Mouse (Mus musculus): ENCODE data around the gene Wnt2. TPM values are rescaled to one million over a fixed set of nuclear protein-coding genes. Genes with fewer than 3 reads are reported as not detected.

The Wnt2 gene
- total RNA-seq, 2 experiments from 2014 or later, result 6.7 to 6.8 TPM

GRCm38 (mm10) chr6:17974416-17974815 lies 56.0 kb downstream of the Wnt2 start:
- H3K27ac ChIP-seq, result no peak overlapping the region
- H3K4me3 ChIP-seq, result no peak overlapping the region
- TF ChIP-seq CTCF (IDR thresholded peaks at IDR 0.05), result no peak
- DNase-seq (ENCODE audit: extremely low spot score in 1 of 2, low spot score in 2 of 2), result no peak
- intact Hi-C loops (cut with DNase I), result no loop called here

- TF ChIP-seq CTCF (IDR thresholded peaks at IDR 0.05), result no peak
- intact Hi-C loops (cut with DNase I), result no loop called here
- no peak for DNase-seq (ENCODE audit: extremely low spot score in 1 of 2, low spot score in 2 of 2)
- H3K4me3 ChIP-seq, result no peak overlapping the region
- no peak overlapping the region for H3K27ac ChIP-seq
These were observed 59.0 kb downstream of the Wnt2 start for GRCm38 (mm10) chr6:17971393-17971792.

GRCm38 (mm10) chr6:17969815-17970214 lies 60.6 kb downstream of the Wnt2 start:
- DNase-seq (ENCODE audit: extremely low spot score in 1 of 2, low spot score in 2 of 2), result no peak
- intact Hi-C loops (cut with DNase I), result no loop called here
- H3K4me3 ChIP-seq, result no peak overlapping the region
- no peak for TF ChIP-seq CTCF (IDR thresholded peaks at IDR 0.05)
- no peak overlapping the region for H3K27ac ChIP-seq

- intact Hi-C loops (cut with DNase I), result no loop called here
- no peak for DNase-seq (ENCODE audit: extremely low spot score in 1 of 2, low spot score in 2 of 2)
- TF ChIP-seq CTCF (IDR thresholded peaks at IDR 0.05), result no peak
- Histone ChIP-seq H3K27ac (no peak overlapping the region), H3K4me3 (no peak overlapping the region)
These were observed 61.8 kb downstream of the Wnt2 start for GRCm38 (mm10) chr6:17968467-17969144.

GRCm38 (mm10) chr6:17963455-17963854 lies 66.9 kb downstream of the Wnt2 start:
- intact Hi-C loops (cut with DNase I), result no loop called here
- Histone ChIP-seq H3K27ac (no peak overlapping the region), H3K4me3 (no peak overlapping the region)
- no peak for TF ChIP-seq CTCF (IDR thresholded peaks at IDR 0.05)
- no peak for DNase-seq (ENCODE audit: extremely low spot score in 1 of 2, low spot score in 2 of 2)

- H3K4me3 ChIP-seq, result no peak overlapping the region
- intact Hi-C loops (cut with DNase I), result no loop called here
- no peak overlapping the region for H3K27ac ChIP-seq
- no peak for DNase-seq (ENCODE audit: extremely low spot score in 1 of 2, low spot score in 2 of 2)
- TF ChIP-seq CTCF (IDR thresholded peaks at IDR 0.05), result no peak
These were observed 78.6 kb downstream of the Wnt2 start for GRCm38 (mm10) chr6:17951779-17952178.

- no peak for DNase-seq (ENCODE audit: extremely low spot score in 1 of 2, low spot score in 2 of 2)
- no peak overlapping the region for H3K27ac ChIP-seq
- intact Hi-C loops (cut with DNase I), result no loop called here
- TF ChIP-seq CTCF (IDR thresholded peaks at IDR 0.05), result no peak
- no peak overlapping the region for H3K4me3 ChIP-seq
These were observed 81.3 kb downstream of the Wnt2 start for GRCm38 (mm10) chr6:17949103-17949502.

GRCm38 (mm10) chr6:17947130-17947831 lies 83.1 kb downstream of the Wnt2 start:
- intact Hi-C loops (cut with DNase I), result no loop called here
- no peak overlapping the region for H3K27ac ChIP-seq
- DNase-seq (ENCODE audit: extremely low spot score in 1 of 2, low spot score in 2 of 2), result no peak
- TF ChIP-seq CTCF (IDR thresholded peaks at IDR 0.05), result no peak
- no peak overlapping the region for H3K4me3 ChIP-seq

- no peak overlapping the region for H3K4me3 ChIP-seq
- H3K27ac ChIP-seq, result no peak overlapping the region
- no peak for DNase-seq (ENCODE audit: extremely low spot score in 1 of 2, low spot score in 2 of 2)
- TF ChIP-seq CTCF (IDR thresholded peaks at IDR 0.05), result no peak
- intact Hi-C loops (cut with DNase I), result no loop called here
These were observed 83.9 kb downstream of the Wnt2 start for GRCm38 (mm10) chr6:17946456-17946855.

- no peak overlapping the region for H3K4me3 ChIP-seq
- DNase-seq (ENCODE audit: extremely low spot score in 1 of 2, low spot score in 2 of 2), result no peak
- intact Hi-C loops (cut with DNase I), result no loop called here
- no peak for TF ChIP-seq CTCF (IDR thresholded peaks at IDR 0.05)
- H3K27ac ChIP-seq, result no peak overlapping the region
These were observed 86.3 kb downstream of the Wnt2 start for GRCm38 (mm10) chr6:17943877-17944617.

GRCm38 (mm10) chr6:17942344-17942743 lies 88.0 kb downstream of the Wnt2 start:
- H3K27ac ChIP-seq, result no peak overlapping the region
- DNase-seq (ENCODE audit: extremely low spot score in 1 of 2, low spot score in 2 of 2), result no peak
- TF ChIP-seq CTCF (IDR thresholded peaks at IDR 0.05), result no peak
- intact Hi-C loops (cut with DNase I), result no loop called here
- no peak overlapping the region for H3K4me3 ChIP-seq

- no peak overlapping the region for H3K27ac ChIP-seq
- no peak for TF ChIP-seq CTCF (IDR thresholded peaks at IDR 0.05)
- intact Hi-C loops (cut with DNase I), result no loop called here
- H3K4me3 ChIP-seq, result no peak overlapping the region
- no peak for DNase-seq (ENCODE audit: extremely low spot score in 1 of 2, low spot score in 2 of 2)
These were observed 88.5 kb downstream of the Wnt2 start for GRCm38 (mm10) chr6:17941916-17942315.

Other genes starting within 250 kb of the Wnt2 start
- gene Asz1, start 78.5 kb upstream of the Wnt2 start, total RNA-seq (2021), result not detected
- gene Cftr, start 140.1 kb upstream of the Wnt2 start, total RNA-seq (2021), result under 1 TPM; 0.41 to 0.61 TPM

All from left cerebral cortex, adult 2 months (tissue).